Mouse (Mus musculus) heart, adult 18-20 months (tissue): Measurements from ENCODE around the gene Twist2. TPM values are rescaled to one million over a fixed set of nuclear protein-coding genes. Genes with fewer than 3 reads are reported as not detected.

Experiments used
- DNase-seq, 2 experiments: peaks; one replicate each; pipeline ENCODE4 v3.0.0; 2021 to 2022; ENCODE audit warnings: mixed read lengths in 1 of 2
- long read RNA-seq, 2 experiments: library from polyadenylated mRNA; stranded (forward); transcript quantifications; one replicate each; pipeline ENCODE4 v2.0.0; 2021
- total RNA-seq, 2 experiments: library from RNA; stranded (reverse); gene quantifications; 2 replicates each; pipeline ENCODE4 v1.2.3; 2021

Twist2 gene
- 1 to 10 TPM in 1 of 2 experiments, under 1 TPM in 1; 0.80 to 1.3 TPM for total RNA-seq
- long read RNA-seq, experiment 1 = 0 reads
- long read RNA-seq, experiment 2 = 0 reads

- peak; percentile 75 to 81 for DNase-seq
Observed at GRCm38 (mm10) chr1:91800967-91801843, at the start of gene Twist2. Twist2 (plus strand) TSS chr1:91801461.

GRCm38 (mm10) chr1:91752931-91753330 lies 48.3 kb upstream of the Twist2 start:
- no peak for DNase-seq

- DNase-seq = peak; percentile 46 to 75
Observed at GRCm38 (mm10) chr1:91755102-91755501, 46.2 kb upstream of the Twist2 start.

DNA sequence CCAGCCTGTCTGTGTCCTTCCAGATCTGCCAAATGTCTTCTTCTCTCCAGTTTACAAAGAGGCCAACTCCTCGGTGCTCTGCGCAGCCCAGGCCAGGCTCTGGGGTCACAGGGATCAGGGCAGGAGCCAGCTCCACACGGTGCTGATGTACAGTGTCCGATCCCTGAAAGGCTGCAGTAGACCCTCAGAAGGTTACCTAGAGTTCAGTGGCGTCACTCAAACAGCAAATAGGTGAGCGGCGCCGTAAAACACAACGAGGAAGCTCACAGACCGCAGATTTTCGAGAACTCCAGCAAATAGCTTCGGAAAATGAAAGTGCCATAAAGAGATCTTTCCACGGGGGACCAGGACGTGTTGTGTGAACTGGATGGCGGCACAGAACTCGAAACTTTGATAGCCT lies 44.0 kb upstream of the Twist2 start:
- no peak for DNase-seq

DNA sequence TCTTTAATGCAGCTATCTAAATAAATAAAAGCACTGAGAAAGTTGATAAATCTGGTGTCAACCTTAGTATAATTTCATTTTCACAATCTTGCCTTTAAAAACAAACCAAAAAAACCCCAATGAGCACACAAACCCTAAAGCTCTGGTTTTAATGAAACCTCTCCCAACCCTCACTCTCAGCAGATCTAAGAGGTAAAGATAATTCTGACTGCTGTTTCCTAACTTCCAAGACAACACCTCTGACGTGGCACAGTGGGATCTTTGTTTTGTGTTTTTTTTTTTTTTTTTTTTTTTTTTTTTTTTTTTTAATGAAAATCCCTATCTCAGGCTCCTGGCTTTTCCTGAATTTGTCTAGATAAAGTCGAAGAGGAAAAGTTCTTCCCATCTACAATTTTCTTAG lies 43.1 kb upstream of the Twist2 start:
- no peak for DNase-seq

GRCm38 (mm10) chr1:91758600-91759515 lies 42.4 kb upstream of the Twist2 start:
- DNase-seq = no peak

- no peak for DNase-seq
Observed at GRCm38 (mm10) chr1:91760140-91760986, 40.9 kb upstream of the Twist2 start.

GRCm38 (mm10) chr1:91762528-91763091 lies 38.7 kb upstream of the Twist2 start:
- no peak for DNase-seq

DNA sequence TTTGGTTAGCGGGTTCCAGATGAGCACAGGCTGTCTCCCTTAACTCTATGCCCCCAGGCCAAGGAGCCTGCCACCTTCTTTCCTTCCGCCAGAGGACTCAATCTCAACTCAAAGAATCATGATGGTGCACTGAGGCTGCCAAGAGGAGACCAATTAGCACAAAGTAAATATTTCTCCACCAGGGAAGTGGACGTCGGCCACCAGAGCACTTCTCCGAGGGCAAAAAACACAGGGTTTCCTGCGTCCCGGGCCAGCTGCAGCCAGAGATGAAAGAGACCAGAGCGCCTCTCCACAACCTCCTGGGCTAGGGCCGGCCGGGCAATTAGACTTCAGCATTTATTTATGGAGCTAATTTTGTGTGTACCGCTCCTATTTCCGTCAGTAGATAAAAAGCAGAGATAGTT lies 31.0 kb upstream of the Twist2 start:
- no peak for DNase-seq

DNA sequence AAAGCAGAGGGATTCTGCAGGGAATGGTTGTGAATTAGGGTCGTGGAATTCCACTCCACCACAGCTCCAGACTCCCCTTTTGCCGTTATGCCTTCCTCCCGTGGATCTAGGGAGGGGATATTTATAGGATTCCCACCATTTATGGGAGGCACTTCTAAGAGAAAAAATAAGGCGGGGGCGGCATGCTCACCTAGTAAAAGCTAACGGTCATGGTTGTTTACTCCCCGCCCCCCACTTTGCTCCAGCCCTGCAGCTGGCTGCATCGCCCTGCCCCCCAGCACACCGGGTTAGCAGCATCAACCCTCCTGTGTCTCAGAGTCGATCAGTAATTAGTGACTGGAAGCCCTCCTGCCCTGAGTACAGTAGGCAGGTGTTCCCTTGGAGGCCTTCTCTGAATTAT lies 30.6 kb upstream of the Twist2 start:
- no peak for DNase-seq

- no peak for DNase-seq
Observed at GRCm38 (mm10) chr1:91776928-91777327, 24.3 kb upstream of the Twist2 start.

GRCm38 (mm10) chr1:91779819-91780218 lies 21.4 kb upstream of the Twist2 start:
- peak; percentile 42 to 71 for DNase-seq

- peak; percentile 65 to 87 for DNase-seq
Observed at GRCm38 (mm10) chr1:91781182-91781581, 20.1 kb upstream of the Twist2 start.

GRCm38 (mm10) chr1:91784162-91784561 lies 17.1 kb upstream of the Twist2 start:
- no peak for DNase-seq

- no peak for DNase-seq
Observed at GRCm38 (mm10) chr1:91799323-91799722, 1.9 kb upstream of the Twist2 start.

DNA sequence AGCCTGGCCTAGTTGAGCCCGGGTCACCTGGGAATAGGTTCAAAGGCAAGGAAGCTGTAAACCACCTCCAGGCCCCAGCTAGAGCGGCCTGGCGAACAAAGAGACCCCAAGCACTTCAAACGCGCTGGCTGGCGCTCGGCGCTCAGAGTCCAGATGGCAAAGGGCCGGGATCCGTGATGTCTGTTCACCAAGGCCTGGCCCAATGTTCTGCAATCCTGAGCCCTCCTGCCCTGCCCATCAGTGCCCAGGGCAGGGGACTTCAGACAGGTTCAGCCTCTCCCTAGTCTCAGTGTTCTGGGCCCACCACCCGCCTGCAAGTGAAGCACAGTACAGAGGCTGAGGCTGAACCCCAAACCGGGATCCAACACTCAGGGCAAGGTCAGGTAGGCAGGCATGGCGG lies 913 bp upstream of the Twist2 start:
- peak in 1 of 2 experiments; percentile 7 for DNase-seq

DNA sequence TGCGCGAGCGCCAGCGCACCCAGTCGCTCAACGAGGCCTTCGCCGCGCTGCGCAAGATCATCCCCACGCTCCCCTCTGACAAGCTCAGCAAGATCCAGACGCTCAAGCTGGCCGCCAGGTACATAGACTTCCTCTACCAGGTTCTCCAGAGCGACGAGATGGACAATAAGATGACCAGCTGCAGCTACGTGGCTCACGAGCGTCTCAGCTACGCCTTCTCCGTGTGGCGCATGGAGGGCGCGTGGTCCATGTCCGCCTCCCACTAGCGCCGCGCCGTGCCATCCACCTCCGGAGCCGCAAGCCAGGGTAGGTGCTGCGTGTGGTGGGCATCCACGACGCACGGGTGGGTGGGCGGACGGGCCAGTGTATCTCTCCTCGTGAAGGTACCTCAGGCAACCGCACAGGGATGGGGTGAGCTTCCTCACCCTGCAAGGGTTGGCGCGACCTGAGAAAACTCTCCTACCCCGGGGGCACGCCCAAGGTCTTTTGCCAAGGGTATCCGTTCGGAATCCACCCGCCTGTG lies 644 bp downstream of the Twist2 start:
- DNase-seq = peak in 1 of 2 experiments; percentile 23

DNA sequence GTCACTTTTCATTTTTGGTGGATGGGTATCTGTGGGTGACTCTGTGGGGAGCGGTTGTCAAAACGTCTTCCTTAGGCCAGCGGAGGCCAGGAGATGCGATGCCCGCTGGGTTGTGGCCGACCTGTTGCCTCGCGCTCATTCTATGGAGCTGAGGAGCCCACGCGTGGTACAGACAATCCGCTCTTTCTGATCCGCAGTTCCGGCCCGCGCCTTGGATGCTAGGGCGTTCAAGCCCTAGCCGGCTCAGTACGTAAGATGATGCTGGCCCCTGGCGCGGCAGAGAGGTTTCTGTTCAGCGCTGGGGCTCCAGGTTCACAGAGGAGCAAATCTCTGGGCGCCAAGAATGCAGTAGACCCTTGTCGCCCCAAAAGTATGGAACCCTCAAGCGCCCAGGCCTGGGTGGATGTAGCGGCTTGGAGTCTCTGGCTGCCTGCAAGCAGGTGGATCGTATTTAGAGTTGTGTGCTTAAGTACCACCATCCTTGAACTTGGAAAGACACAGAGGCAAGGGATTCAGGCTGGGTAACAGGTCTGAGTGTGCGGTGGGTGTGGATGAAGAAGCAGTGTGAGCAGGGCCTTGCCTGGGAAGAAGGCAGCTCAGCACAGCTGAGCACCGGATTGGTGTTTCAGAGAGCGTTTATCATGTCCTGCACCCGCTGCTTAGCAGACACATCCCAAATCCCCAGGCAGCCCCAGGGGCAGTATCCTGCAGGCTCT lies 1.3 kb downstream of the Twist2 start:
- DNase-seq = no peak

DNA sequence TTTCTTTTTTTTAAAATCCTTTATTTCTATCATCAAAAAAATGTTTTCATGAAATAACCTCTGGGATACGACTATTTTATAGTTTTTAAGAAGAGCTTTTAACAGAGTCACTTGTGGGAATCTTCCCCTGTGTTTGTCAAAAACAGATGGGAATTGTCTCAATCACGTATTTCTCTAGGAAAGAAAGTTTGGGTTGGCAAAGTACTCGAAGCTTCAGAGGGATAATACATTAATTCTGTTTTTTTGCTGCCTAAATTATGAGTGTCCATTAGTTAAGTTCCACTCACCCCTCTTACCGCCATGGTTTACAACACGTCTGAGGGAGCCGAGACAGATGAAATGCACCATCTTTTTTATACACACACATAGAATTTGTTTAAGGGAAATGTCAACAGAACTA lies 2.2 kb downstream of the Twist2 start:
- no peak for DNase-seq

GRCm38 (mm10) chr1:91816067-91816466 lies 14.8 kb downstream of the Twist2 start:
- no peak for DNase-seq

DNA sequence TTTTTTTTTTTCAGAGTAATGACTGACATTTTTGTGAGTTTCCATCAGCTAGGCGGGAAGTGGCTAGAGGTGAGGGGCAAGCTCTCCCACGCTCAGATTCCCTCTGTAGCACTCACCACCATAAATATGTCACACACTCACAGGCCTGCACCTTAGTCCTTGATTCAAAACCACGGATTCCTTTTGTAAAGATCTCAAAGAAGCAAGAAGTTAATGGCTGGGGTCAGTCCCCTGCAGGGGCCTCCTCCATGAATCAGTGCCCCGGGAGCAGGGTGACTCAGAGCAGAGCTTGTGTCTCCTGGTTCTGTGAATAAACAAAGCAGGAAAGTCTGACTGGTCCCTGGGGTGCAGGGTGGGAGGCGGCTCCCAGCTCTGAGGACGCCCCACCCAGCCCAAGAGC lies 15.3 kb downstream of the Twist2 start:
- DNase-seq = peak; percentile 22 to 45
